Mouse (Mus musculus) forebrain, embryonic 11.5 days (tissue): Measurements from ENCODE around the gene Il31ra. TPM values are rescaled to one million over a fixed set of nuclear protein-coding genes. Genes with fewer than 3 reads are reported as not detected.

Experiments
- ATAC-seq: fragments of 200-750 bp; cut with Nextera tagmentation; replicated peaks from 2 replicates; pipeline ENCODE4 v1.8.0; 2017; ENCODE audit warnings: moderate TSS enrichment; ENCODE audit not compliant: low FRiP score
- DNase-seq: peaks from one replicate; pipeline ENCODE4 v3.0.0-alpha.2; 2017; ENCODE audit warnings: low spot score
- H3K27ac ChIP-seq: fragments of 300-500 bp; sonication (generic); 2 replicates; pipeline ENCODE4 v1.5.1; 2014; ENCODE audit warnings: low read depth, low read length
- H3K27me3 ChIP-seq: fragments of 300-500 bp; sonication (generic); 2 replicates; pipeline ENCODE4 v1.6.1; 2014; ENCODE audit warnings: mild to moderate bottlenecking, low read length, mixed read lengths; ENCODE audit not compliant: control insufficient read depth, insufficient read depth
- H3K36me3 ChIP-seq: fragments of 300-500 bp; sonication (generic); 2 replicates; pipeline ENCODE4 v1.6.1; 2014; ENCODE audit warnings: mild to moderate bottlenecking, low read length, moderate library complexity, mixed read lengths; ENCODE audit not compliant: control insufficient read depth, insufficient read depth
- H3K4me1 ChIP-seq: fragments of 300-500 bp; sonication (generic); replicated peaks from 2 replicates; pipeline ENCODE4 v1.6.1; 2014; ENCODE audit warnings: low read length, mixed read lengths; ENCODE audit not compliant: control insufficient read depth, insufficient read depth
- H3K4me2 ChIP-seq: fragments of 300-500 bp; sonication (generic); 2 replicates; pipeline ENCODE4 v1.6.1; 2014; ENCODE audit warnings: low read depth, mild to moderate bottlenecking, low read length, moderate library complexity, mixed read lengths; ENCODE audit not compliant: severe bottlenecking
- H3K4me3 ChIP-seq: fragments of 300-500 bp; sonication (generic); 2 replicates; pipeline ENCODE4 v1.5.1; 2014; ENCODE audit warnings: low read depth, low read length
- H3K9ac ChIP-seq: fragments of 300-500 bp; sonication (generic); 2 replicates; pipeline ENCODE4 v1.6.1; 2014; ENCODE audit warnings: low read length
- H3K9me3 ChIP-seq: fragments of 300-500 bp; sonication (generic); 2 replicates; pipeline ENCODE4 v1.6.1; 2016; ENCODE audit warnings: low read length, mixed read lengths; ENCODE audit not compliant: control insufficient read depth
- WGBS: fragments of 180-500 bp; shearing (Covaris S2); extraction: QIAGEN DNeasy Blood & Tissue Kit; methylation state at CpG from one replicate; pipeline ENCODE4 v1.1.7; 2014; 5-methylcytosine and 5-hydroxymethylcytosine counted together
- polyA plus RNA-seq: library from polyadenylated mRNA; unstranded; fragments of >200 nt; fragmentation: Nextera tagmentation; extraction: Ambion mirVana; gene quantifications from 2 replicates; pipeline ENCODE4 v1.2.1, GENCODE M21; 2014

Gene Il31ra
- polyA plus RNA-seq, 1 experiment from 2014 or later = not detected

DNA sequence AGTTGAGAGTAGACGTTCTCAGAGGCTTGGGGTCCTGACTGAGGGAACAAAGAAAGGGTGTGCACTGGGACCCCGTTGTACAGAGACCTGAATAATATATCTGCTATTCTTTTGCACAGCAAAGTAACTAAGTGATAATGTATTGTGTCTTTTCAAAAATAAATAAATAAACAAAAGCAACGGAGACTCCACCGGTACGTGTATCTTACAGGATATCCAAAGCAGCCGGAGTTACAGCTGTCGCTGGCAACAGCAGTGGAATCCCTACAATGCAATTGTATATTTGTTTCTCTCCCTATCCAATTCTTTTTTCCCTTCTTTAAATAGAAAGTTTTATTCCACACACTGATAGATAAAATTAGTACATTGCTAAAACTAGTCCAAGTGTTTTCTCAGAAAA, 115.1 kb downstream of the Il31ra start:
- Histone ChIP-seq H3K9me3 (no peaks in the 10 kb centered on the region), H3K36me3 (no peaks in the 10 kb centered on the region), H3K27ac (no peak overlapping the region), H3K4me1 (no peaks in the 10 kb centered on the region), H3K27me3 (no peaks in the 10 kb centered on the region), H3K9ac (no peak overlapping the region), H3K4me3 (no peak overlapping the region), H3K4me2 (no peak overlapping the region)
- DNase-seq = no peak
- no peak for ATAC-seq
- WGBS = 90% methylated on average over 7 of the region's 7 CpGs

DNA sequence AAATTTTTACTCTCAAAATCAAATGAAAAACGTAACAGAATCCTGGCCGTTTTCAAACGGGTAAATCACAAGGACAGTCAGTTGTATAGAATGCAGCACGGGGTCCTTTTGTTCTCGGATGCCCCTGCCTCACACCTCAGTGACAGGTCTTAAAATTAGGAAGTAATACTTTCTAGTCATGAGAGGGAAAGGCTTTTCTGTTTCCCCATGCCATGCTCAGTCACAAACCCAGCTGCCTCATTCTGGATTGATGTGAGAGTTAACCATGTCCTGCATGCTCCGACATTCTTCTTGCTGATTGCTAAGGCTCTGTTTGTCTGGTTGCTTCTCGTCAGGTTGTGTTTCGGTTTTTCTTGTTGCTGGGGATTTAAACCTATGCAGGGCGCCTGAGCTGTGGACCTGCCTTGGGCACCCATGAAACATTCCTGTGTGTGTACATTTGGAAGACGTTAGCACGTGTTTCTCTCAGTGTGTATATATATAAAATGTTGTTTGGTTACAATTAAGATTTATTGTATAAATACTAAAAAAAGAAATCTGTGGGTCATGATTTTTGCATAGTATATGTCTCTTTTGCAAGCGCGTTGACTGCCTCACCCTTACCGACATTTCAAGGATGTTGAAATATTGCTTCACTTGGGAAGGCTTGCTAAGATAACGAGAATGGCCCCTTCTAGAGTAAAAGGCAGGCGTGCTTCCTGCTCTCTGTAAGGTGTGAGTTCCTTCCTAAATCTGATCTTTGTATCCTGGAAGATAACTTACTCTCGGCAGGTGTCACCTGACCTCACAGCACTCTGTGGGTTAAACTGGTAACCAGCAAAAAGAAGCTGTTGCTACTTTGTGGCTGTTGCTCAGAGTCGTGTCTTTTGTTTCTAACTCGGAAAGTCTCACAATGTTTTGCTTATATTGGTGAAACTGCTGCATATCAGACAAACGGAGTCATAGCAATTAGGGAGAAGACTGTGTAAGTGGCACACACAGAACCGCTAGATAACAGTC, 120.1 kb downstream of the Il31ra start:
- DNase-seq (no peak), ATAC-seq (no peak)
- H3K4me1 ChIP-seq = no peaks in the 10 kb centered on the region
- H3K27me3 ChIP-seq = no peaks in the 10 kb centered on the region
- no peak overlapping the region for H3K27ac ChIP-seq
- H3K36me3 ChIP-seq = no peaks in the 10 kb centered on the region
- H3K4me2 ChIP-seq = no peak overlapping the region
- H3K4me3 ChIP-seq = no peak overlapping the region
- H3K9ac ChIP-seq = no peak overlapping the region
- 88% methylated on average over 21 of the region's 21 CpGs for WGBS
- no peaks in the 10 kb centered on the region for H3K9me3 ChIP-seq

DNA sequence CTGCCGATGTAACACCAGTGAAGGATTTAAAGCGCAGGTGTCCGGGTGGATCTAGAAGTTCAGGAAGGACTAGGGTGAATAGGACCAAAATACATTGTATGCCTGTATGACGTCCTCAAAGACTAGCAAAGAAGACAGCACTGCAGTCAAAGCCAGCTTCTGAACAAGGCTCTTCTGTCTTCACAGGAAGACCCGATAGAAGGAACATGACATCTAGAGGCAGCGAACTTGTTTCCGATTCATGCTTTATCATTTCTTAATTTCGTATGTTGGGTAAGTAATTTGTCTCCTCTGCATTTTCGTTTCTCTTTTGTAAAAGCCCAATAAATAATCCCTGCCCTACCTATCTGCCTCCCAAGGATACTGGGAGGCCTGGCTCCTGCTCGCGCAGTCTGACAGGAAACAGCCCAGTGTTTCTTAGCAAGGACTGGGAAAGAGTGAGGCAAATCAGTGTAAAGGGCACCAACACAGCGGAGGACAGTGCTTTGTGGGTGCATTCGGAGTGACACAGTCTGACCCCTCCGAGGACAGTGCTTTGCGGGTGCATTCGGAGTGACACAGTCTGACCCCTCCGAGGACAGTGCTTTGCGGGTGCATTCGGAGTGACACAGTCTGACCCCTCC, 121.6 kb downstream of the Il31ra start:
- Histone ChIP-seq H3K27me3 (no peaks in the 10 kb centered on the region), H3K4me1 (no peaks in the 10 kb centered on the region), H3K27ac (no peak overlapping the region), H3K4me3 (no peak overlapping the region), H3K9ac (no peak overlapping the region), H3K36me3 (no peaks in the 10 kb centered on the region), H3K4me2 (no peak overlapping the region), H3K9me3 (no peaks in the 10 kb centered on the region)
- no peak for ATAC-seq
- WGBS = 88% methylated on average over 17 of the region's 19 CpGs
- DNase-seq = no peak

DNA sequence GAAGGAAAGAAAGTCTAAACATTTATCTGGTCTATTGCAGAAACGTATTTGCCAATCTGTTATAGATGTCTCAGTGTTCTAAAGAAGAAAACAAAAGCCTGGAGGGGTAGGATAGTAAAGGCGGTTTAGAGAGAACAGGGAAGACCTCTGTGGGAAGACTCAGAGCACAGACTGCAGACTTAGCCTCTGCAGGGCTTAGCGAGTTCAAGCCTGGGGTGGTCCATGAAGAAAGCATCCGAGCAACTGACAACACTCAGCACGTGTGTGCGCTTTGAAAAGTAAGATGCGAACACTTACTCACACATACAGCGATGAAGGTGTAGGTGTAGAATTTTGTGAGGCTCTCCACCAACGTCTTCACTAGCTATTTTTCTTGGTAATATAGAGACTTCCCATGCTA, 123.0 kb downstream of the Il31ra start:
- no peaks in the 10 kb centered on the region for H3K27me3 ChIP-seq
- H3K36me3 ChIP-seq = no peaks in the 10 kb centered on the region
- H3K4me3 ChIP-seq = no peak overlapping the region
- DNase-seq (no peak), ATAC-seq (no peak)
- H3K4me1 ChIP-seq = no peaks in the 10 kb centered on the region
- no peaks in the 10 kb centered on the region for H3K9me3 ChIP-seq
- no peak overlapping the region for H3K27ac ChIP-seq
- H3K4me2 ChIP-seq = no peak overlapping the region
- WGBS = 93% methylated on average over 9 of the region's 9 CpGs
- H3K9ac ChIP-seq = no peak overlapping the region

Other genes with a start within 250 kb of the Il31ra start
- gene Il6st, start 130.3 kb downstream of the Il31ra start, polyA plus RNA-seq = 28.6 and 32.0 TPM in 2 replicates
- gene Ddx4, start 58.1 kb upstream of the Il31ra start, polyA plus RNA-seq = 0.81 and 0.84 TPM in 2 replicates
- gene Slc38a9, start 66.4 kb upstream of the Il31ra start, polyA plus RNA-seq = 19.0 and 19.5 TPM in 2 replicates
- gene Plpp1, start 206.4 kb upstream of the Il31ra start, polyA plus RNA-seq = 16.1 and 16.2 TPM in 2 replicates